Mouse (Mus musculus) embryonic facial prominence, embryonic 10.5 days (tissue): ENCODE data around the gene Armh1. TPM values are rescaled to one million over a fixed set of nuclear protein-coding genes. Genes with fewer than 3 reads are reported as not detected.
A peak's percentile ranks its signal among the peaks of the same experiment; 100 is the strongest.

Experiments used
- DNase-seq: peaks from one replicate; pipeline ENCODE4 v3.0.0-alpha.2; 2017; ENCODE audit warnings: low spot score
- H3K27ac ChIP-seq: fragments of 300-500 bp; sonication (generic); replicated peaks from 2 replicates; pipeline ENCODE4 v1.5.1; 2016; ENCODE audit warnings: mild to moderate bottlenecking
- H3K27me3 ChIP-seq: fragments of 300-500 bp; sonication (generic); replicated peaks from 2 replicates; pipeline ENCODE4 v1.6.1; 2016; ENCODE audit warnings: low read depth, mild to moderate bottlenecking; ENCODE audit not compliant: poor library complexity, severe bottlenecking
- H3K36me3 ChIP-seq: fragments of 300-500 bp; sonication (generic); replicated peaks from 2 replicates; pipeline ENCODE4 v1.6.1; 2016; ENCODE audit warnings: mild to moderate bottlenecking, moderate library complexity
- H3K4me1 ChIP-seq: fragments of 300-500 bp; sonication (generic); 2 replicates; pipeline ENCODE4 v1.6.1; 2016
- H3K4me3 ChIP-seq: fragments of 300-500 bp; sonication (generic); 2 replicates; pipeline ENCODE4 v1.5.1; 2016; ENCODE audit warnings: mild to moderate bottlenecking, moderate library complexity
- H3K9me3 ChIP-seq: fragments of 300-500 bp; sonication (generic); 2 replicates; pipeline ENCODE4 v1.6.1; 2016; ENCODE audit warnings: mild to moderate bottlenecking
- WGBS: fragments of 180-500 bp; shearing (Covaris S2); methylation state at CpG from one replicate; pipeline ENCODE4 v1.1.7; 2016; 5-methylcytosine and 5-hydroxymethylcytosine counted together
- polyA plus RNA-seq: library from polyadenylated mRNA; unstranded; fragments of >200 nt; fragmentation: Nextera tagmentation; extraction: Ambion mirVana; gene quantifications from 2 replicates; pipeline ENCODE4 v1.2.1, GENCODE M21; 2016

Armh1 gene
- polyA plus RNA-seq, 1 experiment from 2014 or later, result 0.26 TPM

DNA sequence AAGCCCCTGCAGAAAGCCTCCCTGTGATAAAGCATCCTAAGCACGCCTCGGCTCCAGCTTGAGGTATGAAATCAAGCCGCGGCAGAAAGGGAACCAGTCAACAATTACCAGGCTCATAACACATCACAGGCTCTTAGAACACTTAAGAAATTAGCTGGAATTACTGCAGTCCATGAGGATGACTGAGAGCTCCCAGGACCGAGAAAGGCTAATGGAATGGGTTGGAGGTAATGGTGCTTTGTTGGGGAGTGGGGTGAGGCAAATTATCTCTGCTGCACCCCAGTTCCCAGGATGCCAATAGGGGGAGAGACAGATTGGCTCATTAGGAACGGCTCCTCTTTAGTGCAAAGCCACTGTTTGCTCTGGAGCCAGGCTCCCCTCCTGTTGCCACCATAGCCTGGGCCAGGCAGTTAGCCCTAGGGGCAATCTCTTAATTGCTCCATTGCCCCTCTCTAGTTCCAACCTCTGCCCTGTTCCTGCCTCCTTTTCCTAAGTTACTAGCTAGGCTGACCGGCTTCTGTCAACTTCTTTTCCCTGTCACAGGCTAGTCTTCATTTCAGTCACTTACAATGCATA, 17.7 kb downstream of the Armh1 start:
- Histone ChIP-seq H3K36me3 (no peaks in the 10 kb centered on the region), H3K4me1 (peaks cover 16% of the 10 kb centered on the region), H3K9me3 (no peaks in the 10 kb centered on the region), H3K27ac (no peak overlapping the region), H3K4me3 (no peak overlapping the region), H3K27me3 (no peaks in the 10 kb centered on the region)
- no peak for DNase-seq
- WGBS, result 59% methylated on average over 7 of the region's 7 CpGs

DNA sequence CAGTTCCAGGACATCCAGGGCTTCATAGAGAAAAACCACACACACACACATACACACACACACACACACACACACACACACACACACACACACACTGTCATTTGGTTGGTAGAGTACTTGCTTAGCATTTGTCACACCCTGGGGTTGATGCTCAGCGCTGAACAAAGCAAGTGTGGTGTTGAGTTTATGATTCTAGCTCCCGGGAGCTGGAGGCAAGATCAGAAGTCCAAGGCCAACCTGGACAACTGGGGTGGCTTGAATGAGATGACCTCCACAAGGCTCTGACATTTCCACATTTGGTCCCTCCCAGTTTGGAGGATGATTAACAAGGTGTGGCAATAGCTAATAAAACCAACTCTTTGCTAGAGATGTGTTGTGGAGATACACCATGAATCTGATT, 20.7 kb downstream of the Armh1 start:
- H3K4me3 ChIP-seq, result no peak overlapping the region
- no peak for DNase-seq
- H3K36me3 ChIP-seq, result no peaks in the 10 kb centered on the region
- 84% methylated on average over 2 of the region's 2 CpGs for WGBS
- peaks cover 19% of the 10 kb centered on the region for H3K4me1 ChIP-seq
- H3K27ac ChIP-seq, result no peak overlapping the region
- no peaks in the 10 kb centered on the region for H3K9me3 ChIP-seq
- no peaks in the 10 kb centered on the region; the same call in 1 of the 2 replicates for H3K27me3 ChIP-seq

DNA sequence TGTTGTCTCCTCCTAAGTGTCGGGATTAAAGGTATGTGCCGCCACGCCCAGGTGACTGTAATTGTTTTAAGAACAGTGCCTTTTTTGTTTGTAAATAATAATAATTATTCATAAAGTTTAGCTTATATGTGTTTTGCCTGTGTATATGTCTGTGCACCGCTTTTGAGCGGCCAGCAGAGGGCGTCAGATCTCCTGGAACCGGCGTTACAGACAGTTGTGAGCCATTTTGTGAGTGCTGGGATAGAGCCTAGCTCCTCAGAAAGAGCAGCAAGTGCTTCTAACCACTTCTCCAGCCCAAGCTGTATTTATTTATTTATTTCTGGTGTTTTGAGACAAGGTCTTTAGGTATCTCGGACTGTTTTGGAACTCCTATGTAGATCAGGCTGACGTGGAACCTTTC, 21.6 kb downstream of the Armh1 start:
- WGBS, result 50% methylated on average over 10 of the region's 10 CpGs
- no peak for DNase-seq
- no peaks in the 10 kb centered on the region for H3K36me3 ChIP-seq
- H3K4me1 ChIP-seq, result peaks cover 11% of the 10 kb centered on the region
- no peak overlapping the region for H3K4me3 ChIP-seq
- H3K27ac ChIP-seq, result no peak overlapping the region
- no peaks in the 10 kb centered on the region; the same call in 1 of the 2 replicates for H3K27me3 ChIP-seq
- H3K9me3 ChIP-seq, result no peaks in the 10 kb centered on the region

DNA sequence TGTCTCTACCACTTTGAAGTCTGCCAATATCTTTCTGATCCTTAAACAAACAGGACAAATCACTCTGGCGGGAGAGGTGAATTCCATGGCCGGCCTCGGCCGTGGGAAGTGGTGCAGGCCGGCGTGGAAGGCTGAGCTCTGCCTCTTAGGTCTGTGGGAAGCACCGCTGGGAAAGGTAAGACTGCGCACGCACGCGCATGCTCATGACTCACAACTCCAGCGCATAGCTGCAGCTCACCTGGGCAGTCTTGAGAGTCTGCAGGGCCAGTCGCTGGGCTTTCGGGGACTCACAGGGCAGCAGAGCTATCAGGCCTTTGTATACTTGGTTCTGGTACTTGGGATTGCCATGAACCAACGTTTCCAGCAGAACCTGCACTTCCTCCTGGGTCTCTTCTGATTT, 22.3 kb downstream of the Armh1 start:
- 75% methylated on average over 15 of the region's 15 CpGs for WGBS
- no peaks in the 10 kb centered on the region for H3K36me3 ChIP-seq
- DNase-seq, result no peak
- no peaks in the 10 kb centered on the region; the same call in 1 of the 2 replicates for H3K27me3 ChIP-seq
- H3K9me3 ChIP-seq, result no peaks in the 10 kb centered on the region
- peaks cover 9% of the 10 kb centered on the region for H3K4me1 ChIP-seq
- H3K27ac ChIP-seq, result no peak overlapping the region
- H3K4me3 ChIP-seq, result no peak overlapping the region

DNA sequence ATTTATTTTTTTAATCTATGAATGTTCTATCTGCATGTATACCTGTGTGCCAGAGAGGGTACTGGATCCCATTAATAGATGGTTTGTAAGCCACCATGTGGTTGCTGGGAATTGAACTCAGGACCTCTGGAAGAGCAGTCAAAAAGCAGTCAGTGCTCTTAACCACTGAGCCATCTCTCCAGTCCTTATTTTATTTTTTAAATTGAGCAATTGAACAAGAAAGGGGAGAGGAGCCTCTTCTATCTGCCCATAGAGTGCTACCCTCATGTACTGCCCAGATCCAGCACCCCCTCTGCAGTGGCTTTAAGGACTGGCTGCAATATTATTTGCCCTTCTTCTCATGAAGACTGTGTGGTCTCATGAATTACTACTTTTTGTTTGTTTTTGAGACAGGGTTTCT, 26.7 kb downstream of the Armh1 start:
- Histone ChIP-seq H3K36me3 (no peaks in the 10 kb centered on the region), H3K27me3 (no peaks in the 10 kb centered on the region; the same call in 1 of the 2 replicates), H3K4me3 (no peak overlapping the region), H3K4me1 (0 out of 2 replicates have a peak, but pooled peaks cover 3% of the 10 kb centered on the region), H3K27ac (no peak overlapping the region), H3K9me3 (no peaks in the 10 kb centered on the region)
- no peak for DNase-seq

DNA sequence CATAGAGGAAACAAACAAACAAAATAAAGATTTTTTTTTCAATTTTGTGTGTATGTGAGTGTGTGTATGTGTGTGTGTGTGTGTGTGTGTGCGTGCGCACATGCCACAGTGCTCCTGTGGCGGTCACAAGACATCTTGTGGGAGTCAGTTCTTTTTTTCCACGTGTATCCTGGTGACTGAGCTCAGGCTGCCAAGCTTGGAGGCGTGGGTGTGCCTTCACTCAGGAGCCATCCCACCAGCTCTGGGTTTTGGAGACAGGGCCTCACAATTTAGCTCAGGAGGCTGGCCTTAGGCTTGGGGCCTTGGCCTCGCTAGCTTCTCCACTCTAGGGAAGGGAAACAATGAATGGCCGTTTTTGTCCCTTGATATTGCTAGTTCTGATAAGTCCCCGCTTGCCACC, 27.8 kb downstream of the Armh1 start:
- 0 out of 2 replicates have a peak, but pooled peaks cover 3% of the 10 kb centered on the region for H3K4me1 ChIP-seq
- H3K27me3 ChIP-seq, result no peaks in the 10 kb centered on the region; the same call in 1 of the 2 replicates
- H3K27ac ChIP-seq, result no peak overlapping the region
- no peaks in the 10 kb centered on the region for H3K9me3 ChIP-seq
- H3K4me3 ChIP-seq, result no peak overlapping the region
- WGBS, result 79% methylated on average over 8 of the region's 8 CpGs
- H3K36me3 ChIP-seq, result no peaks in the 10 kb centered on the region
- DNase-seq, result no peak

DNA sequence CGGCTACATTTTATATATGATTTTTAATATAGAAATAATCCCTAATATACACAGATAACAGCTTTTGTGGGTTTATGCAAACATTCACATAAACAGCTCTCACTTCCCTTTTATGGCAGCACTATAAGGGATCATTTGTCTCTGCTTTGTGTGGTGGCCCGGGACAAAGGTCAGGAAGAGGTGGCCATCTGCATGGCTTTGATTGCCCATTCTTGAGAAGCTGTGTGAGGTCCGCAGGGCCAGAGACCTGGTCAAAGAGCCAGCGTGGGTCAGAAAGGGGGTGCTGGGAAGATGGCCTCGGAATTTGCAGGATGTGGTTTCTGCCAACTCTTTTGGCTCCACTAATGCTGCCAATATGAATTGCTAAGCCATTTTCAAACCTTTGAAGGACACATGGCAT, 28.9 kb downstream of the Armh1 start:
- Histone ChIP-seq H3K9me3 (no peaks in the 10 kb centered on the region), H3K4me3 (no peak overlapping the region), H3K4me1 (no peaks in the 10 kb centered on the region), H3K36me3 (no peaks in the 10 kb centered on the region), H3K27ac (no peak overlapping the region), H3K27me3 (no peaks in the 10 kb centered on the region)
- WGBS, result 57% methylated on average over 5 of the region's 5 CpGs
- DNase-seq, result no peak

DNA sequence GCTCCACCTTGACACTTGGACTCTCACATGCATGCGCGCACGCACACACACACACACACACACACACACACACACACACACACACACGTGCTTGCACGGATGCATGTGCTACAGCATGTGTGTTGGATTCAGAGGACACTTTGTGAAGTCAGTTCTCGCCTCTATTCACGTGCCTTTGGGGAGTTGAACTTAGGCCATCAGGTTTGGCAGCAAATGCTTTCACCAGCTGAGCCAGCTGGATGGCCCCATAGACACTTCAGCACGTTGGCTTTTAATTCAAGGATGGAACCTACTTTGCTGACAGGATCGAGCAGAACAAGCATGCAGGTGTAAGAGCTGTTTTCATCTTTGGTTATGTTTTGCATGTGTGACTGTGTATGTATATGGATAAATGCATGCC, 30.1 kb downstream of the Armh1 start:
- Histone ChIP-seq H3K36me3 (no peaks in the 10 kb centered on the region), H3K4me1 (no peaks in the 10 kb centered on the region), H3K27ac (no peak overlapping the region), H3K4me3 (no peak overlapping the region), H3K9me3 (no peaks in the 10 kb centered on the region), H3K27me3 (no peaks in the 10 kb centered on the region)
- DNase-seq, result no peak
- 82% methylated on average over 9 of the region's 9 CpGs for WGBS

DNA sequence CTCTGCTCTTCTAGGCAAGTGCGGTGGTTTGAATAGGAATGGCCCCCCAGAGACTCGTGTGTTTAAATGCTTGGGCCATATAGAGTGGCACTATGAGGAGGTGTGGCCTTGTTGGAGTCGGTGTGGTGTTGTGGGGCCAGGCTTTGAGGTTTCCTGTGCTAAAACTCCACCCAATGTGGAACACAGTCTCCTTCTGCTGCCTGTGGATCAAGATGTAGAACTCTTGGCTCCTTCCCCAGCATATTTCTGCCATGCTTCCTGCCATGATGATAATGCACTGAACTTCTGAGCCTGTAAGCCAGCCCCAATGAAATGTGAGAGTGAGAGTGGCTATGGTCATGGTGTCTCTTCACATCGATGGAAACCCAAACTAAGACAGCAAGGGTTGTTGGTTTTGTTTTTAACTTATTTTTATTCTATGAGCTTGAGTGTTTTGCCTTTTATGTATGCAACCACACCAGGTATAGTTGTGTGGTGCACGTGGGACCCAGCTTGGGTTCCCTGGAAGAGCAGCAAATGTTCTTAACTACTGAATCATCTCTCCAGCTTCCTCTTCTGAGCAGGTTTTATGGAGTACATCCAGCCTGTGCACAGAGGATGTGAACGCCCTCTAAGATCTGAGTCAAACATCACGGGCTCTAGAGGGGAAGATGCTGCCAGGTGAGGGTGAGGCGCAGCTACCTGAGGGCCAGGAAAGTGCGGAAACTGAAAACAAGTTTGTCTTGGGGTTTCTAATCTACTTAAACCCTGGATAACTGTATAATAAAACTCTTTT, 31.0 kb downstream of the Armh1 start:
- no peak overlapping the region for H3K27ac ChIP-seq
- H3K9me3 ChIP-seq, result no peaks in the 10 kb centered on the region
- no peak for DNase-seq
- H3K27me3 ChIP-seq, result no peaks in the 10 kb centered on the region
- no peaks in the 10 kb centered on the region for H3K4me1 ChIP-seq
- no peaks in the 10 kb centered on the region for H3K36me3 ChIP-seq
- H3K4me3 ChIP-seq, result no peak overlapping the region
- 80% methylated on average over 9 of the region's 9 CpGs for WGBS

DNA sequence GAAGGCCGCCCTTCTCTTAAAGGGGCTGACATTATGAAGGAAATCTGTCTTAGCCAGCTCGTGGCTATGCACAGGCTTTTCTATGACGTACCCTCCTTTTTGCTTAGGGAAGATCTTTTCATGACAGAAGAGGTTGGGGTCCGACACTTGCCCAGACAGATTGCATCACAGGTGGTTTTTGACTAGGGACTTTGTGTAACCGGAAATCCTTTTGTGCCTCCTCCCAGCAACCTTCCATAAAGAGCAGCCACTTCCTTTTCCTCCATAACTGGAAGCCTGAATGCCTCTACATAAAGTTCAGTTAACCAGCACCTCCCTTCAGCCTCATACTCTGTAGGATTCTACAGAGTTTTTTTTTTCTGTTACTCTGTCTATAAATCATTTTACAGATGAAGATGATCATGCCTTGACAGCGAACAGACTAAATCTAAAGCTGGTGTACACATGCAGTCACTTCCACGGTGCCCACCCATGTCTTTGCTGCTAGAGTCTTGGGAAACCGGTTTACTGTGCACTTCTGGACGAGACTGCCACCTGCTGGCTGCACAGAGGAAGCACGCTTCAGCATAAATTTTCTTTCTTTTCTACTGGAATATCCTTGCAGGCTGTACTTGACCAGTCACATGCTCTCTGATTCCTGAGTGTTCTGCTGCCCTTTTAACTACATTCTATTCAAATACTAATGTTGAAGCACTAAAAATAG, 33.3 kb downstream of the Armh1 start:
- H3K36me3 ChIP-seq, result no peaks in the 10 kb centered on the region
- DNase-seq, result peak; percentile 70
- no peak overlapping the region for H3K4me3 ChIP-seq
- WGBS, result 40% methylated on average over 10 of the region's 10 CpGs
- no peak overlapping the region for H3K27ac ChIP-seq
- H3K9me3 ChIP-seq, result no peaks in the 10 kb centered on the region
- peaks cover 2% of the 10 kb centered on the region; the same call in 1 of the 2 replicates for H3K4me1 ChIP-seq
- no peaks in the 10 kb centered on the region for H3K27me3 ChIP-seq

DNA sequence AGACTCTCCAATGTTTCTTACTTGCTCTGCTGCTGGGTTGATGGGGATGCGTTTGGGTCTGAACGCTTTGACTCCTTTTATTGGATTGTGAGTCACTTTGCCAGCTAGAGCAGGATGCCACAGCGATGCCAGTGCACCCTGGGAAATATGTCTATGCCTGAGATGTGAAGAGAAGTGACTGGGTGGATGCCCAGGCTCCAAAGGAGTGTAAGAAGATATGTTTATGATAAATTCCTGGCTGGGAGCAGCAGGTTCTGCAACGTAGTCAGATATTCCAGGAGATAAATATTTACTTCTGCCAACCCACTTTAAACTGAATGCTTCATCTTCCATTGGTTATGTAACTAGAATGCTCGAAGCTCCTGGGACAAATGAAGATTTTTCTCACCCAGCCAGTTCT, 34.9 kb downstream of the Armh1 start:
- Histone ChIP-seq H3K9me3 (no peaks in the 10 kb centered on the region), H3K27ac (no peak overlapping the region), H3K4me3 (no peak overlapping the region), H3K27me3 (no peaks in the 10 kb centered on the region), H3K4me1 (peaks cover 15% of the 10 kb centered on the region), H3K36me3 (no peaks in the 10 kb centered on the region)
- DNase-seq, result no peak
- 76% methylated on average over 5 of the region's 5 CpGs for WGBS

DNA sequence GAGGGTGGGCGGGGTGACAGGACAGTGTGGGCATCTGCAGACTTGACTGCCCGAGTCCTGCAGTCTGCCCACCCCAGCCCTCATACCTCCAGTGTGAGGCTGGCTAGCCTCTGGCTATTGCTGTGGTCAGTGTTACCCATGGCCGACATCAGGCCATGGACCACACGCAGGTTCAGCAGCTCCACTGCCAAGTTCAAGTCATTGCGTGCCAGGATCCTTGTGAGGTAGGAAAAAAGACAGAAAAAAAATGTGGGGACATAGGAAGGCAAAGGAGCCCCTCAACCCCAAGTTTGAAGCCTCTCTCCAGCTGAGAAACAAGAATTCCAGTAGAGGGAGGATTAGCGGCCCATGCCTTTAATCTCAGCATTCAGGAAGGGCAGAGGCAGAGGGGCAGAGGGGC, 37.7 kb downstream of the Armh1 start:
- no peaks in the 10 kb centered on the region for H3K9me3 ChIP-seq
- H3K36me3 ChIP-seq, result no peaks in the 10 kb centered on the region
- peaks cover 18% of the 10 kb centered on the region for H3K4me1 ChIP-seq
- no peak for DNase-seq
- H3K27ac ChIP-seq, result no peak overlapping the region
- H3K27me3 ChIP-seq, result no peaks in the 10 kb centered on the region
- WGBS, result 83% methylated on average over 6 of the region's 6 CpGs
- H3K4me3 ChIP-seq, result no peak overlapping the region
